Mouse (Mus musculus) liver, adult (tissue): ENCODE results near the gene Scgn.

ENCODE experiments used
- GATA4 ChIP-seq: IDR thresholded peaks from 2 replicates; pipeline ENCODE4 v1.6.1; 2014; ENCODE audit warnings: mild to moderate bottlenecking, low read length; ENCODE audit not compliant: insufficient replicate concordance

The Scgn gene

GRCm38 (mm10) chr13:23990928-23991327 lies at the start of gene Scgn:
Scgn (minus strand) TSS chr13:23991214.
- TF ChIP-seq GATA4, result no peak

- TF ChIP-seq GATA4, result no peak
Measured at GRCm38 (mm10) chr13:24040221-24040620, 49.2 kb upstream of the Scgn start.

- TF ChIP-seq GATA4, result no peak
Measured at GRCm38 (mm10) chr13:24037502-24037901, 46.5 kb upstream of the Scgn start.

GRCm38 (mm10) chr13:24036150-24036549 lies 45.1 kb upstream of the Scgn start:
- no peak for TF ChIP-seq GATA4

GRCm38 (mm10) chr13:24027191-24028170 lies 36.5 kb upstream of the Scgn start:
- no peak for TF ChIP-seq GATA4

- TF ChIP-seq GATA4, result no peak
Measured at GRCm38 (mm10) chr13:24018515-24018914, 27.5 kb upstream of the Scgn start.

- TF ChIP-seq GATA4, result no peak
Measured at GRCm38 (mm10) chr13:24005528-24005927, 14.5 kb upstream of the Scgn start.

- TF ChIP-seq GATA4, result no peak
Measured at GRCm38 (mm10) chr13:24001797-24002196, 10.8 kb upstream of the Scgn start.

- TF ChIP-seq GATA4, result no peak
Measured at GRCm38 (mm10) chr13:24001081-24001480, 10.1 kb upstream of the Scgn start.

- no peak for TF ChIP-seq GATA4
Measured at GRCm38 (mm10) chr13:23998826-23999225, 7.8 kb upstream of the Scgn start.

GRCm38 (mm10) chr13:23994756-23995155 lies 3.7 kb upstream of the Scgn start:
- no peak for TF ChIP-seq GATA4

- TF ChIP-seq GATA4, result no peak
Measured at GRCm38 (mm10) chr13:23994024-23994423, 3.0 kb upstream of the Scgn start.

GRCm38 (mm10) chr13:23990451-23990850 lies 563 bp downstream of the Scgn start:
- no peak for TF ChIP-seq GATA4

GRCm38 (mm10) chr13:23985130-23985529 lies 5.9 kb downstream of the Scgn start:
- TF ChIP-seq GATA4, result no peak

- no peak for TF ChIP-seq GATA4
Measured at GRCm38 (mm10) chr13:23972271-23972670, 18.7 kb downstream of the Scgn start.

GRCm38 (mm10) chr13:23971870-23972269 lies 19.1 kb downstream of the Scgn start:
- TF ChIP-seq GATA4, result no peak

GRCm38 (mm10) chr13:23964909-23965308 lies 26.1 kb downstream of the Scgn start:
- no peak for TF ChIP-seq GATA4
